Mouse (Mus musculus) embryo, embryonic 11.5 days (tissue): Measurements from ENCODE around the gene Nkapd1.

Experiments used
- DNase-seq: peaks from one replicate; pipeline ENCODE4 v3.0.0-alpha.2; 2012; ENCODE audit warnings: low read depth, low spot score

The Nkapd1 gene

GRCm38 (mm10) chr9:50601536-50601935 lies 15.7 kb downstream of the Nkapd1 start:
- DNase-seq = no peak

- DNase-seq = no peak
These were observed 20.3 kb downstream of the Nkapd1 start for GRCm38 (mm10) chr9:50596973-50597372.

- DNase-seq = no peak
These were observed 22.4 kb downstream of the Nkapd1 start for GRCm38 (mm10) chr9:50594794-50595417.

DNA sequence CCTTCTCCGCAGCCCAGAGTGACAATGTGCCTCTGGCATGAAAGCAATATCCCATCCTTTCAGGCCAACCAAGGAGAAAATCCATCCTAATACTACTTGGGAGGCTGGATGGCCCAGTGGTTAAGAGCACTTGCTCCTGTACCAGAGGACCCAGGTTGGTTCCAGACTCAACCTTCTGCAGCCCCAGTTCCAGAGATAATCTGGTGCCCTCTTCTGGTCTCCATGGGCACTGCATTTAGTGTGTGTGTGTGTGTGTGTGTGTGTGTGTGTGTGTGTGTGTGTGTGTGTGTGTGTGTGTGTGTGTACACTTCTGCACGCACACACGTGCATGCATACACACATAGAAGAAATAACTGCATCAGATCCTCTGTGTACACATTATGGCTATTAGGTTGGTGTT lies 23.7 kb downstream of the Nkapd1 start:
- no peak for DNase-seq

- no peak for DNase-seq
These were observed 24.3 kb downstream of the Nkapd1 start for GRCm38 (mm10) chr9:50592955-50593354.

- DNase-seq = no peak
These were observed 26.3 kb downstream of the Nkapd1 start for GRCm38 (mm10) chr9:50590856-50591518.

DNA sequence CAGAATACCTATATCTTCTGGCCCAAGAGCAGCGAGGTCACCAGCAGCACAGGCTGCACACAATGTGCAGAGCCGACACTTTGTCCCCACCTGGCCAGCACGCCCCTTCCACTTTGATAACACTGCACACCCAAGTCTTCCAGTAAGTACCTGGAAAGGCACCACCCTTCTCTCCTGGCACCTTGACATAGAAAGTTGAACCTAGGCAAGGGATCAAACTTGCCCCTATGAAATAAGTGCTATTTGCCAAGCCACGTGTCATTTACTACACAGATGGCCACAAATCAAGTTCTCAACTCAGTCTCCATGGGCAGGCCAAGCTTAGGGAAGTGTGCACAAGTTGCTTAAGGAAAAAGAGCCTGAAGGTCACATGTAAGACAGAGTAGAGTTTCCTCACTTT lies 30.3 kb downstream of the Nkapd1 start:
- DNase-seq = no peak

GRCm38 (mm10) chr9:50585145-50585818 lies 32.0 kb downstream of the Nkapd1 start:
- no peak for DNase-seq

DNA sequence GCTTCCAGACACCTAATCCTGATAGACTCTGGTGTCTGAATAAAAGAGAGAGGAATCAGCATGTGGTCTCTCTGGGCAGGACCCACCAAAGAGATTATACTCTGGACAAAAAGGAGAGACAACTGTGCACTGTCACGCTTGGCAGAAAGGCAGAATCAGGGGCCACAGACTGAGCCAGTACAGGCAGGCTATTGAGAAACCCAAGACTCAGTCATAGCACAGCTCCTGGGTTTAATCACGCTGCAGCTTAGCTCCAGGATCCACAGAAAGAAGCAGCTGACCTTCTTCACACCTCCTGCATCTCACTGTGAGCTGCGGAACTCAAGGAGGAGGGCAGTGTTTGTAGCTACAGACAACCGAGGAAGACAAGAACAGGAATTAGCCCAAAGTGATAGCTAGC lies 36.9 kb downstream of the Nkapd1 start:
- DNase-seq = no peak

DNA sequence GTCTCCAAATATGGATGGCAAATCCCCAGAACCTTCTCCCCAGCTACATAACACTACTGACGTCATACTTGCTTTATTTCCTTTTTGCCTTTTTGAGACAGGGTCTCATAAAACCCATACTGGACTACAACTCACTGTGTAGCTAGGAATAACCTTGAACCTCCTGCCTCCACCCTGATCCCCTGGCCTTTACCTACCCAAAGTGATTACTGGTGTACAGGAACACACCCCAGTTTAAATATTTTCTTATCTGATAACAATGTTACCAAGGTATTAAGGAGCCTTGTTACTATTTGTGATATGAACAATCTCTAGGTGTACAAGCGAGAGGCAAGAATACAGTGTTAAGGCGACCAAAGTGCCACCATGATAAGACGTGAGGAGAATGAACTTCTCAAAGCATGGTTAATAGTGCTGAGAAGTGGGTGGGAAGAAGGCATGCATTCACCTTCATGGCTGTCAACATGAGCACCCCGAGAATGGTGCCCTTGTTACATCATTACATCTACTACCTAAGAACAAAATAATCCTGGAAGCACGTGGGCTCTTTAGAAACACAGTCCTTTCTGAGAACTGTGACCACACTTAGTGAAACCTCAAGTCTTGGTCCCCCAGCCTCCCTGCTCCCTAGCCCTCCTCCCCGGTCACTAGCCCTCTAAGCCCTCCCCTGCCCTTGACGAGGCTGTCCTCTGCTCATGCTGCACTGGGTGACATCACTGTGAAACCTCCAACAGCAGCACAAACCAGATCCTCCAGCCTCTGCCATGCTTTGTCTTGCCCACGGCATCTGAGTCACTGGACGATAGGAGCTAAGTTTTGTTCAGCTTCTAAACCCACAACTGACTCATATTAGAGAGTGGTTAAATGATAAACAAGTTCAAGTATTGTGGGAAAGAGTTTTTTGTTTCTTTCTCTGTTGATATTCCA lies 47.4 kb downstream of the Nkapd1 start:
- DNase-seq = no peak

GRCm38 (mm10) chr9:50567881-50568280 lies 49.4 kb downstream of the Nkapd1 start:
- no peak for DNase-seq

DNA sequence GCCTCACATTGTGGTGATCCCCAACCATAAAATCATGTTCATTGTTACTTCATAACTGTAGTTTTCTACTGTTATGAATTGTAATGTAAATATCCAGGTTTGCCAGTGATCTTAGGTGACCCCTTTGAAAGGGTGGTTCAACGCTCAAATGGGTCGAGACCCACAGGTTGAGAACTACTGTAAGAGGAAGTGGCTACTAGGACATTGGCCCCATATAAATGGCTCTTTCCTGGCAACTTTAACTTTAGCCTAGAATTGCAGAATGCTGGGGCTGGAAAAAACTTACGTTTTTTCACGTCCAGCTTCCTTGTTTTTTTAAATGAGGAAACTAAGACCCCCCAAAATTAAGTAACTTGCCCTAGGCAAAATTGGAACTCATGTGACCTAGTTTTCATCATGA lies 49.9 kb downstream of the Nkapd1 start:
- no peak for DNase-seq

DNA sequence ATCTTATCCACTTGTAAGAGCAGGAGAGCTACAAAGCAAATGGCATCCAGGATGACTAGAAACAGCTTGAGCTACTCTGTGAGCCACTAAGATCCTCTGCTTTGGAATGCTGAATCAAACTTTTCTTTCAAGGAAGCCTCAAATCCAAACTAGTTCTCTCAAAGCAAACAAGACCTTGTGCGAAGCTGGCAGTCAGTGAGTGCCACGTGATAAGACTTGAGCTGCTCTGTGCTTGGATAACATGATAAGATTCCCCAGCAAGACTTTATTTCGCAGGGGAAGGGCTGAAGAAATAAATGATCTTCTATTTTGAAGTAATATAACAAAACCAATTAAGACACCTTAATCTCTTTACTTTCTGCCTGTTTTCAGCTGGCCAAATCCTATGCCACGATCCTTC lies 51.3 kb downstream of the Nkapd1 start:
- DNase-seq = no peak

GRCm38 (mm10) chr9:50565173-50565572 lies 52.1 kb downstream of the Nkapd1 start:
- DNase-seq = no peak

GRCm38 (mm10) chr9:50561918-50562360 lies 55.3 kb downstream of the Nkapd1 start:
- DNase-seq = no peak

GRCm38 (mm10) chr9:50561145-50561917 lies 55.9 kb downstream of the Nkapd1 start, which contains the start of gene Tex12:
TSS of gene Tex12 (minus strand) at chr9:50561325.
- no peak for DNase-seq
